Mouse (Mus musculus): ENCODE measurements around the gene Slc34a1. TPM values are rescaled to one million over a fixed set of nuclear protein-coding genes. Genes with fewer than 3 reads are reported as not detected.

Slc34a1 gene
- total RNA-seq, 2 experiments from 2014 or later: 0.36 TPM; not detected in 1

GRCm38 (mm10) chr13:55403935-55404852 lies 6.2 kb downstream of the Slc34a1 start:
- no peak for DNase-seq
- intact Hi-C loops (cut with DNase I): no loop called here

GRCm38 (mm10) chr13:55404853-55405782 lies 7.1 kb downstream of the Slc34a1 start:
- peak; percentile 78 for DNase-seq
- intact Hi-C loops (cut with DNase I): loop anchor here (5.0 kb wide), 1 partner anchor 107 kb away; the partner anchor contains the start of gene Pdlim7

DNA sequence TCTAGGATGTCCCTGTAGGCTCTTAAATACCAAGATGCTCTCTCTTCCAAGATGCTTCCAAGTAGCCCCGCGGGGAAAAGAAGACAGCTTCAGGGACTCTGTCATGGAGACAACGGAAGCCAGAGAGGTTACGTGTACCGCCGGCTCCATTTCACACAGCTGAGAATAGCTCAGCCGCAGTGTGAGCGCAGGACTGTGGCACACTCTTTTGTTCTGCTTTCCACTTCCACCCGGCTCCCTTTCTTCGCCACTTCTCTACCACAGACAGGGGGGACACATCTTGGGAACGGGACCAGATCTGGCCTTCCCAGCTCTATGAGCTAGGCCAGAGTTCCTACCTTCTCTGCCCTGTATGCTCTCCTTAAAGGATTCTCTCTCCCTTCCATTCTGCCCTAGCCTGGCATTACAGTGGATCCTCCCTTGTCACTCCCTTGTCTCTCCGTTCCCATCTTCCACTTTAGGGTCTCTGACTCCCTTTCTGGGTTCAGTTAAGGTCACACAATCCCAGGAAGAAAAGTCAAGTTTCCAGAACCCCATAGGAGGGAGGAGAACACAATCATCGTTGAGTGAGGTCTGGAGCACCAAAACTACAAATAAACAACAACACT lies 7.9 kb downstream of the Slc34a1 start:
- intact Hi-C loops (cut with DNase I): loop anchor here (5.0 kb wide), 1 partner anchor 106 kb away; the partner anchor contains the start of gene Pdlim7
- DNase-seq: no peak

DNA sequence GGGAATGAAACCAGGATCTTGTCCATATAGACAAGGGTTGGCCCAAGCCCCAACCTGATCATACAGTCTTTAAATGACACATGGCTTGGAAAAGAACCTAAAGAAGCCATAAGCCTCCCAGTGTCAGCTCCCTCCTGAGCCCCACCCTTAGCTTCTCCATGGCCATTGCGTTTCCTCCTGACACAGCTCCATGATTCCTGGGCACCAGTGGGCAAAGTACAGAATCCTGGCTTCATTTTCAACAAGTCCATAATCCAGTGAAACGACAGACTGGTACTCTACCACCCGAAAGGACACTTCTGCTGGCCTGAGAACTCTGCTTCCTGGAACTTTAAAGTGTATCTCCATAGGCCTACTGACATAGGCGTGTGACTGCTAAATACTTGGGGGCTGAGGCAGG lies 9.4 kb downstream of the Slc34a1 start:
- intact Hi-C loops (cut with DNase I): loop anchor here (5.0 kb wide), 1 partner anchor 105 kb away; the partner anchor contains the start of gene Pdlim7
- no peak for DNase-seq

DNA sequence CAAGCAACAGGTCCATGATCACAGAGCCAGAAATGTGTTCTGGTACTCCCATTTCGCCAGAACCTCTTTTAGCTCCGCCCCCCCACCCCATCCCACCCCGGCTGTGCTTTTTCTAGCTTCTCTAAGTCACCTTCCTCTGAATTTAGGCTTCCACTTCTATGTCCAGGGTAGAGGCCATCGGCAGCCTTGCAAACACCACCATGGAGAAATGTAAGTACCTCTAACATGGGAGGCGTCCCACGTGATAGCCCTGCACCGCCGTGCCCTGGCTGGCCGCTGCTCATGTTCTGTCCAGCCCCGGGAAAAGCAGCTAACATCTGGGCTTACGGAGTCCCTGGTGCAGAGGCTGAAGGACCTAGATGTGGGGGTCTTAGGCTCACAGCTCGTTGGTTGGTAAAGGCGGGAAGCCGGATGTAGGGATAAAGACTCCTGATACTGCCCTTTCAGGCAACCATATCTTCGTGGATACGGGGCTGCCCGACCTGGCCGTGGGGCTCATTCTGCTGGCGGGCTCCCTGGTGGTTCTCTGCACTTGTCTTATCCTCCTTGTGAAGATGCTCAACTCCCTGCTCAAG lies 10.6 kb downstream of the Slc34a1 start:
- no peak for DNase-seq
- intact Hi-C loops (cut with DNase I): loop anchor here (5.0 kb wide), 1 partner anchor 104 kb away; the partner anchor contains the start of gene Pdlim7

DNA sequence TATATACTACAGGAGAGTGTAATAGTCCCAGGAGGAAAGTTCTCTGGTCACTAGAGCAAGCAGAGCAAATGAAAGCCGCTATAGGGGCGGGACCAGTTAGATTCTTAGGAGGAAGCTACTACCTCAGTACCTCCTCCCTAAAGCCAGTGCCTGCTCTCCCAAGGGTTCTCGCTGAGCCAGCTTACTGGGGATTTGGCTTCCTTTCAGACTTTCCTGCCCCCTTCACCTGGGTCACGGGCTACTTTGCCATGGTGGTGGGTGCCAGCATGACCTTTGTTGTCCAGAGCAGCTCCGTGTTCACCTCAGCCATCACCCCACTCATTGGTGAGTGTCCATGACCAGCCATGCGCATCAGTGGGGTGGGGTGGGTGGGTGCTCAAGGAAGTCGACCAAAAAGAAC lies 13.8 kb downstream of the Slc34a1 start:
- intact Hi-C loops (cut with DNase I): no loop called here

GRCm38 (mm10) chr13:55412643-55413307 lies 14.8 kb downstream of the Slc34a1 start:
- no peak for DNase-seq
- intact Hi-C loops (cut with DNase I): no loop called here

More for the DNA sequence above, 13.8 kb downstream of the Slc34a1 start:
- no peak for DNase-seq

DNA sequence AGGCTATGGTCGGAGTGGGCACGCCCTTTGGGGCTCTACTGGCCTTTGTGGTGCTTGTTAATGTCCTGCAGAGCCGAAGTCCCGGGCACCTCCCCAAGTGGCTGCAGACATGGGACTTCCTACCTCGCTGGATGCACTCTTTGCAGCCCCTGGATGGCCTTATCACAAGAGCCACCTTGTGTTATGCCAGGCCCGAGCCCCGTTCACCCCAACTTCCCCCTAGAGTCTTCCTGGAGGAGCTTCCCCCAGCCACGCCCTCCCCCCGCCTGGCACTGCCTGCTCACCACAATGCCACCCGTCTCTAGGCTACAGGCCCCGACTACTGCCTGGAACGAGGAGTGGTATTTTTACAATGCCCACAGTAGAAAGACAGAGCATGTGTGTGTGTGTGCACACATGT lies 15.3 kb downstream of the Slc34a1 start:
- intact Hi-C loops (cut with DNase I): no loop called here
- no peak for DNase-seq

DNA sequence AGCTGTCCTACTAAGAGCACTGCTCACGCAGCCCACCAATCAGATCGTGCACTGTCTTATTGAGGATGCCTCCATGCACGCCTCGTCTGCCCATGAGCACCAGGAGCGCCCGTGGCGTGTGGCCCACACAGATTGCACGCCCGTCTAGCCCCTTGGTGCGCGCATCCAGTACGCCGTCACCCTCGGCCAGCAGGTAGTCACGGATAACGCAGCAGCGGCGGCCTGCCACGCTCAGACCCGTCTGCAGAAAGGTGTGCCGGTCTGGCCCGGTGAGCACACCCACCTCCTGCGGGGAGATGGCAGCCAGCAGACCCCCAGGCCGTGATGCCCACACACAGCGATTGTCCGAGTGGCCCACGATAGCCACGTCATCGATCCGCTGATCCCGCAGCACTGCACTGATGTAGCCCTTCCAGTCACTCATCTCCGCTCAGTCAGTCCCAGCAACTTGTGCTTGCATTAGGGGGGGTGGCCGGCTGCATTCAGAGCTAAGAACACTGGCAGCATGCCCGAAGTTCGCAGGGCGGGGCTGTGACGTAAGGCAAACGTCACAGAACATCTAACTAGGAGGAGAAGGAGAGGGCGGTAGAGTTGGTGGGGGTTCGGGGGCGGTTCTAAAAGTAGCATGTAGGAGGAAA lies 16.9 kb downstream of the Slc34a1 start, which contains the start of gene Pfn3:
TSS of gene Pfn3 (minus strand) at position 490 of the 638 bp plus-strand sequence.
- intact Hi-C loops (cut with DNase I): loop anchor here (5.0 kb wide), 1 partner anchor 52 kb away; no protein-coding TSS in a partner anchor
- DNase-seq: peak; percentile 60

DNA sequence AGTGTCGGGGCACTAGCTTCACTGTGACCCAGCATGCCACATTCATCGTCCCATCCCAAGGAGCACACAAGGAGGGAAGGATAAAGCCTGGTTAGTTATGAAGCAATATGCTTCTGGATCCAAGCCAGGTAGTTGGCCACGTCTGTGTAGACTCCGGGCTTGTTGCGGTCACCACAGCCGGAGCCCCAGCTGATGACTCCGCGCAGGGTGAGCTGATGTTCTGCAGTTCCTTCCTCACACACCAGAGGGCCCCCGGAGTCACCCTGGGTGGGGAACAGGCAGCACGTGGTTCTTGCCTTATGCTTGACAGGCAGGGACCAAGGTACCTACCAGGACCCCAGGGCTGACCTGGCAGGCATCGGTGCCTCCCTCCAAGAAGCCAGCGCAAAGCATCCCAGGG lies 20.0 kb downstream of the Slc34a1 start:
- intact Hi-C loops (cut with DNase I): loop anchor here (5.0 kb wide), 1 partner anchor 49 kb away; no protein-coding TSS in a partner anchor
- DNase-seq: peak; percentile 91

- intact Hi-C loops (cut with DNase I): loop anchor here (5.0 kb wide), 1 partner anchor 48 kb away; no protein-coding TSS in a partner anchor
- DNase-seq: no peak
These were observed 21.2 kb downstream of the Slc34a1 start for GRCm38 (mm10) chr13:55419142-55419541.

DNA sequence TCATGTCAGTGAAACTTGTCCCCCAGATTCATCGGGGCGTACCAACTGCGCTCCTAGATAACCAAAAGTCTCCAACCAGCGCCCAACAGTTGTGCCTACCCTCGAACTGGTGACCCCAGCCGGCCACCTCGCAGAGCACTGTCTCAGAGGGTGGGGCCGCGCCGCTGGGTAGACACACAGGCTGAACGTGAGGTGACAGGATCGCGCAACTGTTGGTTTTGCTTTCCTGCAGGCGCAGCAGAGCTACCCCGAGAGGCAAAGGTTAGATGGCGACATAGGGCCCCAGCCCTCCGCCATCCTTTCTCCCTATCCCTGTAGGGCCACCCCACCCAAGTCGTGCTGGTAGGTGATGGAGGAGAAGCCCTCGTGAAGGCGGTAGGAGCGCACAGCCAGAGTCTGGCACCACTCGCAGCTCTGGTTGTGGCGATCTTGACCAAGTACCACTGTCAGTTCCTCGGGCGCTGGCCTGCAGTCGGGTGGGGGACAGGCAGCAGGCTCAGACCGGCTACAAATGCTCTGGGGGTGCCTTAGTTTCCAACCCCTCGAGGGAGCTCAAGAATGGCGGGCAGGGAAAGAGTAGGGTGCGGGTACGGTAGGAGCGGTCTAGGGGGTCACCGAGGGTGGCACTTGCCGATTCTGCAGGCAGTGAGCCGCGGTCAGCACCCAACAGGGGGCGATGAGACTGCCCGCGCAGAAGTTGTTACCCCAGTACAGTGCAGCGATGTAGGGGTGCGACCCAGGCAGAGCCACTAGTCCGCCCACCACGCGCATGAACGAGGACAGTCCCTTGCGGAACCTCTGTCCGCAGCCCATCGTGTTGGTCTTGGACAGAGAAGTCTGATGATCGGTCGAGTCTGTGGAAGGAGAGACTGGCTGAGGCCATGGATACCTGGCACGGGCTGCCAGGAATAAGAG lies 22.3 kb downstream of the Slc34a1 start:
- no peak for DNase-seq

GRCm38 (mm10) chr13:55420933-55421800 lies 23.2 kb downstream of the Slc34a1 start:
- intact Hi-C loops (cut with DNase I): loop anchor here (5.0 kb wide), 1 partner anchor 96 kb away; no protein-coding TSS in a partner anchor
- peak; percentile 72 for DNase-seq

More for the DNA sequence above, 22.3 kb downstream of the Slc34a1 start:
- intact Hi-C loops (cut with DNase I): loop anchor here (5.0 kb wide), 1 partner anchor 97 kb away; no protein-coding TSS in a partner anchor

- no peak for DNase-seq
- intact Hi-C loops (cut with DNase I): no loop called here
These were observed 28.6 kb downstream of the Slc34a1 start, which contains the start of gene F12 for GRCm38 (mm10) chr13:55426613-55427012. Gene F12 (minus strand): TSS chr13:55426793.

GRCm38 (mm10) chr13:55429226-55429888 lies 31.4 kb downstream of the Slc34a1 start:
- DNase-seq: no peak
- intact Hi-C loops (cut with DNase I): no loop called here

GRCm38 (mm10) chr13:55430566-55430965 lies 32.6 kb downstream of the Slc34a1 start:
- DNase-seq: no peak
- intact Hi-C loops (cut with DNase I): no loop called here
